Mouse (Mus musculus) layer of hippocampus, adult 18-20 months (tissue): ENCODE data around the gene Fahd2a. TPM values are rescaled to one million over a fixed set of nuclear protein-coding genes. Genes with fewer than 3 reads are reported as not detected.

ENCODE experiments used
- DNase-seq, 2 experiments: peaks; one replicate each; pipeline ENCODE4 v3.0.0; 2022; ENCODE audit warnings: low spot score in 2 of 2
- long read RNA-seq: library from polyadenylated mRNA; stranded (forward); transcript quantifications from one replicate; pipeline ENCODE4 v2.0.0, GENCODE M21; 2021
- total RNA-seq, 2 experiments: library from RNA; stranded (reverse); gene quantifications; 2 replicates each; pipeline ENCODE4 v1.2.3; 2021

Fahd2a gene
- 10 to 100 TPM; 14.7 to 19.0 TPM for total RNA-seq
- long read RNA-seq, transcript Fahd2a-201 (8 exons, 1,211 nt): major isoform, 13 of 20 reads
- long read RNA-seq, partial matches to known transcripts: 3 of 20 reads
- long read RNA-seq, other reads (novel, unspliced or antisense): 3 of 20 reads

DNA sequence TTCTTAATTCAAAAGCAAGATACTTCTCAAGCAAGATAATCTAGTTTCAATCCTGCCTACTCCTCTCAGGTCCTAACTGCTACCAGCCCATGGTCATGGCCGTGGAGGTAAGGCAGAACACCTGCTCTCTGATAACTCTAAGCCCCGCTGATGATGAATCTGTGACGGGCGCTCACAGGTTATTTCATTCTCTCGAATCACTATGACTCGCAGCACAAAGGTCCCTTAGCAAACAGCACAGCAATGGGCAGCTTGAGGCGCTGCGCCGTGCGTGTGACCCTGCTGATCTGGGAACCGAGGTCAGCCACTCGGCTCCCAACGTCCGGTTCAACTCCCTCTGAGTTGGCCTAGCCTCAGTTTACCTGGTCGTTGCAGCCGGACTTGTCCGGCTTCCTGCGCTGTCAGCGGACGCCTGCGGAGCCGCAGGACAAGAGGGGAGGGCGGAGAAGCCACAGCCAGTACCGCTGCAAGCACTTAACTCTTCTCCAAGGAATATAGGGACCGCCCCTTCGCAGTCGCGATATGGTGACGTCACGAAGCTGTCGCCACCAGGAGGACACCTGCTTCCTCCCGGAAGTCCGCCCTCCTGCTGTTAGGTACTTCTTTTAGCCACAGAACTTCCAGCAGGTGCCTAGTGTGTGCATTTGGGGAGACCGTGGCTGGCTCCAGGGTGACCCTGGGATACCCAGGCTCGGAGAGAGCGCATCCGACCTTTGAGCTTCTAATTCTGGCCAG is at the start of gene Fahd2a:
Gene Fahd2a (minus strand): TSS at position 511 of the 735 bp plus-strand sequence.
- DNase-seq: peak; percentile 83 to 93

DNA sequence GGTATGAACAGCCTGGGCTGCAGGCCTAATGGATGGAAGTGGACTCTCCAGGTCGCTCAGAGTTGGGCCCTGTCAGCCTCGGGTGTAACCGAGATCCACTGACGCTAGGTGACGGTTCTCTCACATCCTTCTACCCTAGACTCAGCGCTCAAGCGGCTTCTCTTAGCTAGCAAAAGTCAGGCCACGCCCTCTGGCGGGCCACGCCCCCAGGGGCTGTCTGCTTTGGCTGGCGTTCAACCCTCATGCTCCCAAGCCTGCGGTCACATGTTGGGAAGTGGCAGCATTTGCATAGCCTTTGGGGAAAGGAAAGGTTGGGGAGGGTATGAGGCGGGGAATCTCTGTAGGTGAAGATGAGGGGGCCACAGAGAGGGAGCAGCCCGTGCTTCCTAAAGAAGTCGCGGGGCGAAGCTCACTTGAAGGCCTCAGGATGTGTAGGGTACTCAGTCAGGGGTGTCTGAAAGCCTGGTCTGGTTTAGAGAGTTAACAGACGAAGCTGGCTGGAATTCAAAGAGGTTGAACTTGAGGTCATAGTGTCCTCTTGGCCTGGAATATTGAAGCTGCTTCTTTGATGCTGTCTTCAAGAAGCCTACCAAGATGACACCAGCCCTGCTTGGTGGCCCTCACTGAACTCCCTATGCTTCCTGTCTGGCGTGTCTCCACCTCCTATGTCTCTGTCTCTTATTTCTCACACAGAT is 40.3 kb upstream of the Fahd2a start:
- peak in 1 of 2 experiments; percentile 53 for DNase-seq

DNA sequence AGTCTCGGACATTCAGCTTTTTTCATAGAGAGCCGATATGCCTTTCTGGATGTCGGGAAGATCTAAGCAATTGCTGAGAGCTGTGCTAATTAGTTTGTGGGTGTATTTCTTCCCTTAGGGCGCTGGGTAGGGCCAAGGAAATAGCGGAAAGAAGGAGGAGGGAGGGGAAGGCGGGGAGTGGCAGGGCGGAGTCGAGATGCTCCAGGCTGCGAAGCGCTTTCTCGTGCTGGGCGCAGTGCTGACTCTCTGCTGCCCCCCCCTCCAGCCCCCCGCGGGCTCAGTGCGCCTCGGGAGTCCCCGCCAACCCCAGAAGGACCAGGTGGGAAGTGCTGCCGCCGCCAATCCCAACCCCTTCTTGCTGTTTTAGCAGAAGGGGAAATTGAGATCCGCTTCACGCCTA is 38.6 kb upstream of the Fahd2a start:
- peak in 1 of 2 experiments; percentile 30 for DNase-seq

DNA sequence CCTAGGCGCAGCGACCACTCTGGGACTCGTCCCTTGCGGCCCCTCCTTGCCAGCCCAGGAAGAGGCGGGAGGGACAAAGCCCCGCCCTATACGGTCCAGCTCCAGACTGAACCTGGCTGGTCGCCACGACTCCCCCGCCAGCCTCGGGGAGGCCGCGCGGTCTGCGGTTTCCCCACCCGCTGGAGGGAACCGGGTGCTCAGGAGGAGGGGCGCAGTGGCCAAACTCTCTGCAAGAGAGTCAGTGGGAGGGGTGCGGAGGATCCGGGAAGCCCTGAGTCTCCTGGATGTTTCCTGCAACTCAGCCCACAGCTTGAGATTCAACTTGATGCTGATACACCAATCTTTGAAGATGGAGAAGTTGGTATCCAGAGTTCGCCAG is 38.2 kb upstream of the Fahd2a start:
- DNase-seq: peak in 1 of 2 experiments; percentile 27

DNA sequence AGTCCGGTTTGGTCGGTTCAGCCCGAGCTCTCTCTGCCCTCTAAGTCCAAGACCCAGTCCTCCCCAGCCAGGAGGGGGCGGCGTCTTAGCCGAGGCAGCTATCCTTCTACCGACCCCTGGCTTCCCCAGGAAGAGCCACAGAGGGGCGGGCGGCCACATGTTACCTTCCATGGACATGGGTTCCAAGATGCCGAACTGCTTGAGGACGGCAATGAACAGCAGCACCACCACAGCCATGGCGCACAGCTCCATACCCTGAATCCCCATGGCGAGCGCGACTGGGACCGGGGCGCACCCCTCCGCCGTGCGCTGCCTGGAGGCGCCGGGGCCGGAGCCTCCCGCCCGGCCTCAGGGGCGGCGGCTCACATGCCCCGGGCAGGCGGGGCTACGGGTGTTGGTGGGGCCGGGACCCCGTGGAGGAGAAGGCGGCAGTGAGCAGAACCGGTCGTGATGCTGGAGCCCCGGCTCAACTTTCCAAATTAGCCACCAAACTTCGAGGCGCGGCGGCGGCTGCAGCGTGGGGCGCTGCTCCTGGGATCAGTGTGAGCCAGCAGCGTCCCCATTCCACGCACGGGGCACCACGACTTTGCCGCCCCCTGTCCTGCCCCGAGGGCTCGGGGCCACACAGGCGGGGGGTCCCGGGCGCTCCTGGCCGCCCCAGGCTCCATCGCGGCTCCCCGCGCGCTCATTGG is 37.6 kb upstream of the Fahd2a start:
- DNase-seq: no peak

DNA sequence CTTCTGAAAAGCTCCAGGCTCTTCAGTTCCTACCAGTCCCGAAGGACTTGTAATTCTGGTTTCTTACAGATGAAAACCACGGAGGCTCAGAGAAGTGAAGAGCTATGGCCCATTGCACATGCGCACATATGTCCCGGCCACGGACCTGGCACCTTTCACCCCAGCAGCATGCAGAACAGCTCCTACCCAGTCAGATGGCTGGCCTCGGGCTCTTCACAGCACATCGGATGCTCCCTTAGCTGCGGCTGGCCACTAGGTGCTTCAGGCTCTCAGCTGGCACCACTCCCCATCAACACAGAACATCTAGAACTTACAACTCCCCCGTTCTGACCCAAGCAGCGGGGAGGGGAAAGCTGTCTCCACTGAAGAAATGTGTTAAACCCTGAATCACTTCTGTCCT is 35.4 kb upstream of the Fahd2a start:
- DNase-seq: no peak

DNA sequence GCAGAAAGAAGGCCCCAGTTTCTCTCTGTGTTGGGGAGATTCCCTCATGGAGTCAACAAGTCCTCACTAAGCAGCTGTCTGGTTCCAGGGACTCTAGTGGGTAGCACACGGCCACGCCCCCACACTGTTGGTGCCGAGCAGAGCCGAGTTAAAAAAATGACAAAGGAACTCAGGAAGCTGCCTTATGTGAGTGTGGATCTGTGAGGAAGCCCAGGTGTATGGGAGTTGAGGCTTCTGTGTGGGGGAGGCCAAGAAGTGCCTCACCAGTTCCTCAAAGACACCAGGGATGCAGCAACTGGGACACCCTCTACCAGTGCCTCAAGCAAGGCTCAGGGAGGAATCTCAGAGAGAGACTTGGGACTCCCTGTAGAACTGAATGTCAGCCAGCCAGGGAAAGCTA is 34.8 kb upstream of the Fahd2a start:
- no peak for DNase-seq

DNA sequence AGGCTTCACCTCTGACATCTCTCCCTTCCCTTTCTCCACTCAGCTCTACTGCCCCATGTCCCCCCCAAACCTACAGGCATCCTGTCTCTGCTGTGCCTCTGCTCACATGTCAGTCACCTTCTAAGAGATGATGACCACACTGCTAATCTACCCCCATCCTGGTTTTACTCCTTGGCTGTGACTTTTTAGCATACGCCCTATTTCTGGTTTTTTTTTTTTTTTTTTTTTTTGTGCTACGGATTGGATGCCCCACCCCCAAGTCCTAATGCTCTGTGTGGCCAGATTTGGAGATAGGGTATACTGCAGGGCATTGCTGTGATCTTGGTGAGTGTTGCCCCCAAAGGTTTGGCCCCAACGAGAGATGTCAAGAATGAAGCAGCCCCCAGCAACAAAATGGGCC is 27.9 kb upstream of the Fahd2a start:
- no peak for DNase-seq

DNA sequence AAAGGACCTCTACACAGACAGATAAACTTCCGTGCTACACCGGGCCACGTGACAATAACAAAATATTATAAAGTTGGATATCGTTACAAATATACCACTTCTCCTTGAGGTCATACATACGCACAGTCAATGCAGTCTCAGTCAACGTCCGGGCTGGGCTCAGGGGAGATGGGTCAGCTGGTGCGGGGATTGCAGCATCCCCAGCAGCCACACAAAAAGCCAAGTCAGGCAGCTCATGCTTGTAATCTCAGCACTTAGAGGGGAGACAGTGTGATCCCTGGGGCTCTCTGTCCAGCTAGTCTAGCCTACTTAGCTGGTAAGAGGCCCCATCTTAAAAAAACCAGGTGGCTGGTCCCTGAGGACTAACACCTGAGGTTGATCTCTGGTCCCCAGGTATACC is 26.9 kb upstream of the Fahd2a start:
- DNase-seq: no peak

DNA sequence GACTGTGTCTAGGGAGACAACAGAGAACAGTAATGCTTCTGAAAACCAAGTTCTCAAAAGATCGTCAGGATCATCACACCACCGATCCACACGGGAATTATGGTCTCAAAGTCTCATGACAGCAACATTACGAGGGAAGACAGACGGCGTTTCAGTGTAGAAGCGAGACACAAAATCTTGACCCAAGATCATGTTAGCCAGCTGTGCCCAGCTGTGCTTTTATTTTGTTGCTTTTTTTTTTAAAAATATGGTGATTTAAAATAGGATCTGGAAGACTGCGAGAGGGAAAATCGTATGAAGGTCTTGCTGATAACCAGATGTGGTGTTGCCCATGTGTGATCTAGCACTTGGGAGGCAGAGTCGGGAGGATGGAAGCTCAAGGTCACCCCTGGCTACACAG is 26.3 kb upstream of the Fahd2a start:
- no peak for DNase-seq

DNA sequence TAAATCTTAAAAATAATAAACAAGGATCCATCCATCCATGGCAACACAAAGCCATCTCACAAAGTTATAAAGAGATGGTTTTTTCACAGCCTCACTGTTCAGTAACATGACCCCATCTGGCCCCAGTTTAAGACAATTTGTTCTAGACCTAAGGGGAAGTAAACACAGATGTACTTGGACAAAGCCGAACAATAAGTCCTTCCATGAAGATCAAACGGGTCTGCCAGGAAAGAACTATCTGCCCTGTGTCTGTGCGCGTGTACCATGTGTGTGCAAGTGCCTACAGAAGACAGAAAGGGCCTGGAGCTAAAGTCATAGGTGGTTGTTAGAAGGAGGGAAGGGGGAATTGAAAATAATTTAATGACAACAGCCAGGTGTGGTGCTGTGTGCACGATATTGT is 25.8 kb upstream of the Fahd2a start:
- DNase-seq: no peak

DNA sequence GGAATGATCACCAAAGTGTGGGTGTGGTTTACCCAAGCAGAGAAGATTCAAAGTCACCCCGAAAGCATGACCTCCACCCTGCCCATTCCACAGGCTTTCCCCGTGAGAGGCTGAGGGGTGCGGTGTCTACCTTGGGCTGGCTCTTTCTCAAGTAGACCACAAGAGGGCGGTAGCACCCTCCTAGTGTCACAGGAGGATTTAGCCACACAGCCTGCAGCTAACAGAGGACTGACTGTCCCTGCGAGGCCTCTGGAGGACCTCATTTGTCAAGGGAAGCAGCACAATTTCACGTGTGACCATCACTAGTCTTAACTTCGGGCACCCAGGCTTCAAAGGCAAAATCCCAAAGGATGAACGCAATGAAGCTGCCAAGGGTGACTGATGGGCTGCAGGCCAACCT is 17.9 kb upstream of the Fahd2a start:
- peak; percentile 50 to 72 for DNase-seq

DNA sequence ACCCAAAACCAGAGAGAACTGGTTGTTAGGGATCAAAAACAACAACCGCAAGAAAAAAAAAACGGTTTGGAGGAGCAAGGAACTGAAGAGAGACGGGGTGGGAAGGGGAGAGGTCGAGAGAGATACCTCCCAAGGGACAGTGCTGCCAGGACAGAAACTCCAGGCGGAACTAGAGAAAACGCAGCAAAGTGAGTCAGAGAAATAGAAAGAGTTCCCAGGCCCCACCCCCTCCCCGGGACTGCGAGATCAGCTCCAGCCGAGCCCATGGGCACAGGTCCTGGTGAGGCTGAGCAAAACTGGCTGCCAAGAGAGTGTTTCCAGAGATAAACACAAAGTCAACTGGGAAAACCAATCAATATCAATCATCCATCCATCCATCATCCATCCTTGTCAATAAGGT is 17.0 kb upstream of the Fahd2a start:
- no peak for DNase-seq

DNA sequence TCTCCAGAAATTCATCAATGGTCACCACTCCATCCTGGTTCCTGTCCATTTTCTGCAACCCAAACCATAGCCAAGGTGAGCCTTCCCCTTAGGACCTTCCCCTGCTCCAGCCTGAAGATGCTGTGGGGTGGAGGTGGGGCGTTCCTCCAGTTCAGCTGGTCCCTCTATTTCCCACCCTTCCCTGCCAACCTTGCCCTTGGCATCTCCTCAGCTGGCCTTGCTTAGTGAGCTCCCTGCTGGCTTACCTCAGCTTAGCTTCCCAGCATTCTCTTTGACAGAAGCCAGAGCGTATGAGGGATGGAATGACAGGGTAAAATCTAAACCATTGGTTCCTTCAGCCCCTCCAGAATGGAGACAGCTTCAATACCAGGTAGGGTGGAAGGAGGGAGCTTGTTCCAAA is 15.0 kb upstream of the Fahd2a start:
- DNase-seq: no peak

DNA sequence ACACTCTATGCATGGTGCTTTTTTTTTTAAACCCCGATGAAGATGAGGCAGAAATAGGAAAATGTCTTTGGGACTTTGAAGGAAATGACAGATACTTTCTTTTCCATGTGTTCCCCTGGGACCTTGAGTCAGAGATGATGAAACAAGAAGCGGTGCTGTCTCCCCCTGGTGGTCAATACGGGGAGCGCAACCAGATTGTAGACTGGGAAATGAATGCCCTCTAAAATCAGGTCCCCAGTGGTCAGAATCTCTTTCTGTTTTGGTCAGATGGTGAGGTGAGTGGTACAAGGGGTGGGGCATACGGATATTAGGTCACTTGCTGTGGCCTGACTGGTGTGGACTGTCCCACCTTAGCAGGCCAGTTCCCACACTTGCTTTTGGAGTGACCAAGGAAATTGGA is 9.4 kb upstream of the Fahd2a start:
- peak; percentile 42 to 78 for DNase-seq

DNA sequence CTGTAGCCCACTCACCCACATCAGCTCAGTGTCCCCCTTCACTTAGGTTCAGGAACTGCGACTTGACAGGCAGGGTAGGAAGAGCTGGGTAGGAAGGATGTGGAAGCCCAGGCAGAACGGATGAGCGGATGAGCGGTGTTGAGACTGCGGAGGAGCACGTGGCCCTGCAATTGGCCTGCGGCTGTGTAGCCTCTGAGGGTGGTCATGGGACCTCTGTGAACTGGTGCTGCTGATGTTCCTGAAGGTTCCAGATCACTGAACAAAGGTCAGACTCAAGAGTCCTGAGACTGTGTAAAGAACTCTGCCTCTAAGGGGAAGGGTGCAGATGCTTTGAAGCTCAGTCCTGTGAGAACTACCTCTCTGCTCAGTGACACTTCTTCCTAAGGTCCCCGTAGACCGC is 8.8 kb upstream of the Fahd2a start:
- DNase-seq: no peak

DNA sequence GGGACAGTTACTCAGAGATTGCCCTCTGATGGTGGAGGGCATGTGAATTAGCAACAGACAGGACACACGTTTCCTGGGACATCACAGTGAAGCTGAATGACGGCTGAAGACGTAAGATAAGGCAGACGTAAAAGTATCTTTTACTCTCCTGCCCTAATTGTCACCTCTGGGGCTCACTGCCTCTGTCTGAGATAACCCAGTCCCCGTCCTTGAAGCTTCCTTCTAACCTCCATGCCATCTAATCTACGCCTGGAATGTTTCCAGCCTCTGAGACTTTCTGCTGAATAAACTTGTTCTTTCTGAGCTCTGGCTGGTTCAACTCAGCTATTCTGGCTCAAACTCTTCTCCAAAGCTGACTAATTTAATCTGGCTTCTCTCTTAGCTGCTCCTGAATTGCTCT is 7.4 kb upstream of the Fahd2a start:
- DNase-seq: no peak

DNA sequence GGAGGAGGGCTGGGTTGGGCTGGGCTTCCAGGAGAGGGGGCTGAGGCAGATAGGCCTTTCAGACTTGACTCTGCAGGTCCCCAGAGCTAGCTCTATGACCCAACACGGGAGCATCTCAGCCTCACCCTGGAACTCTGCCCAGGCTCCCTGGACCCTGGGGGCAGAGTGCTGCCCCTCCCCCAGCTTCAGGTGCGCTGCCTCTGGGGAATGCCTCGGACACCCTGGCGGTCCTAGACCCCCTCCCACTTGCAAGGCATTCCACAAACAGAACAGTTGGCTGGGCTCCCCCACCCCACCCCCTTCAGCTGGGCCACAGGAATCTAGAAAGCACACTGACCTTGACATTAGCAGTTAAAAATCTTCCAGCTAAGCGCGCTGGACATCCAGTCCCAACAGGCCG is 5.3 kb upstream of the Fahd2a start:
- no peak for DNase-seq

DNA sequence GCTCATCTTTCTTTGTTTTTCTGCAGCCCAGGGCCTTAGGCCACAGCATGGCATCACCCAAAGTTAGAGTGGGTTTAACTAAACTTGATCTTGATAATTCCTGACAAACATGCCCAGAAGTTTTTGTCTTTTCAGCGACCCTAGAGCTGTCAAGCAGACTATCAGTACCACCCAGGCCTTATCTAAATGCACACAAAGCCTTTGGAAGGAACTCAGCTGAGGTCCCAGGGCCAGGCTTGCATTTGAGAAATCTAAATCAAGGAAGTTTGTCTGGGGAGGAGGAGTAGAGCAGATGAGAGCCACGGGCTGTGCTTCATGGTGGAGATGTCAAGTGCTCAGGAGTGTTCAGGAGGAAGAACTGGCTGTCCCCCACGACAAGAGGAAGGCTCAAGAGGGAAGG is 2.5 kb upstream of the Fahd2a start:
- no peak for DNase-seq

DNA sequence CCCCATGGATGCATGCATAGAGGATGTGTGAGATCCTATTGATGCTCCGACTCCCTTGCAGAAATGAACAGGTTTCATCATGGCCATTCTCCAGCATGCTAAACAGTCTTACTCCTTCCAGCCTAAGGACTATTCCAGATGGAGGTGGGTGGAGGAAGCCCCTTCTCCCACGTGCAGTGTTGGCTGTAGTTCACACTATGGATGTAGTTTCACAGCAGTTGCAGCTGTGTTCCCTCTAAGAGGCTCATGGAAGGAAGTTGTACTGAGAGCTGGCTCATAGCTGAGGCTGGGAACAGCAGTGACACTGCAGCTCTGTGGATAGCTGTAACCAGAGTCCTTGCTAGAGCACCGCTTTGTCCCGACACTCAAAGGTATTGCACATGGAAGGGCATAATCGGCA is 6.7 kb downstream of the Fahd2a start:
- no peak for DNase-seq

DNA sequence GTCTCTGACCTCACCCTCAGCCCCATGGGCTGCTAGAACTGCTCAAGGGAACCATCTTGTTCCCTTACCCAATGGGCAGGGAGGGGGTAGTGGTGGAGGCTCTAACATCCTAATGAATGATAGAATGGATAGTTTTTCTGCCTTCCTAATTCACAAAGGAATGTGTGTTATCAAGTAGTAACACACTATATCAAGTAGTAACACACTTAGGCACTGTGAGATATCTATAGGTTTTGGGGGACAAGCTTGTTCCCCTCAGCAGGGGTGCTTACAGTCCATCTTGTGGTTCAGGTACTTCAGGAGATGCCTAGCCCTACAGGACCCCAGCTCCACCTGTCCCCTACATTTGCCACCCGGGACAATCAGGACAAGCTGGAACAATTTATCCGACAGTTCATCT is 8.8 kb downstream of the Fahd2a start:
- DNase-seq: no peak

DNA sequence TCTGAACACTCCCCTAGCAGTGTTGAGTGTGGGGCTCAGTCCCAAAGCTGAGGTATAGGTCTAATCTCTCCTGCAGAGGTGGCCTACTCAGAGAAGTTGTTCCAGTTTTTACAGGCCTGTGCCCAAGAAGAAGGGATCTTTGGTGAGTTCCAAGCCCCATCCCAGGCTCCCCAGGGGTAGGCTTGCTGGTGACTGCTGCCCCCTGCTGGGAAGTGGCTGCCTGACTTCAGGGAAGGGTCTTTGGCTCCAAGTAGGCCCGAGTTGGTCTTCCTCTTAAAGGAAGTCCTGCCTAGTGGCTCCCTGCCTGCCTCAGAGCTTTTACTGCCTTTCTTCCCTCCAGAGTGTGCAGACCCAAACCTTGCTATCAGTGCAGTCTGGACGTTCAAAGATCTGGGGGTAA is 9.2 kb downstream of the Fahd2a start:
- DNase-seq: no peak
